Mouse (Mus musculus) lung, postnatal 4 days (tissue): ENCODE measurements at regions not wholly inside any gene's neighbourhood (a gene's known extent, or its start where the extent isn't known, plus 50 kb on each side); places are given as distances from the start of the nearest gene placed in this dataset.

Source experiments
- DNase-seq, 2 experiments: peaks; one replicate each; pipeline ENCODE4 v3.0.0; 2021

GRCm38 (mm10) chr11:31784332-31784901 is 87.6 kb upstream of the Cpeb4 start:
- DNase-seq = peak in 1 of 2 experiments; percentile 44

DNA sequence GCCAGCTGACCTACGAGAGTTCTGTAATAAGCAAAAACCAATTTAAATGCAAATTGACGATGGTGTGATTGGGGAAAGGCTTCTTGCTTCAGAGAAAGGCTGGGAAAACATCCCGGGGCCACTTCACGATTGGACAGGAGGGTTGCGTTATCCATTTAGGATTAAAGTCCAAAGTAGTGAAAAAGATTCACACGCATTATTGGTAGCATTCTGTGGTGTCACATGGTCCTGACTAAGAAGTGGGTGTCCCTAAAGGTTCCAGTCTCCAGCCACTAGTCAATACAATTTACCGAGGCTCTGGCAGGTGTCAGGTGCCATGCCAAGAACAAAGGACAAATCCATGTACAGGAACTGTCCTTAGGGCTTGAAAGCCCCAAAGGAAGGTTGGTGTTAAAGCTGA is 86.9 kb upstream of the Cpeb4 start:
- DNase-seq = no peak

GRCm38 (mm10) chr11:31787376-31787775 is 84.6 kb upstream of the Cpeb4 start:
- DNase-seq = no peak

DNA sequence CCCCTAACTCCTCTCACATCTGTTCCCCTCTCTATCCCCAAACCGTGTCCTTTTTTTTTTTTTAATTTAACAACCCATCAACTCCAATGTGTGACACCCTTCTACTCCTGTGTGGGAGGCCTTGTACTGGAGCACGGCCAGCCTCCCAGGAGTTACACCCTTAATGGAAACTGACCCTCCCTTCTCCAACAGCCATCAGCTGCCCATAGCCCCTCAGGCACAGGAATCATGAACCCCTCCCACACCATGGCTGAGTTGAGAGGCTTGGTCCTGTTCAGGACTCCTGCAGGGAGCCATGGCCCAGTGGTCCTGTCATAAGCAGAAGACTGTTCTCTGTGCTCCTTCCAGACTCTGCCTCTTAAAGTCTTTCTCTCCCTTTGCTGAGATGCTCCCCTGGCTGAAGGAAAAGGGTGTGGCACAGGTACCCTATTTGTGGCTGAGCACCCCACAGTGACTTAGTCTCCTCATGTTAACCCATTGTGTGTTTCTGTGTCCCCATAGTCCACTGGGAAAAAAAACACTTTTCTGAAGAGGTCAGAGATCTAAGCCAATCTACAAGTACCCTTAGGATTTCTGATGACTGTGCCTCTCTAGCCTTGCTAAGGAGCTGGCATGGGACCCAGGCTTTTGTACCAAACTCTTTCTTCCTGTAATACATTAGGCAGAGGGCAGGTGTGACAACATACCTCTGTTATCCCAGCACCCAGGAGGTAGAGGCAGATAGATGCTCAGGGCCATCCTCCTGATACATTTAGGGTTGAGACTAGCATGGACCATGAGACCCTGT is 83.9 kb upstream of the Cpeb4 start:
- no peak for DNase-seq

DNA sequence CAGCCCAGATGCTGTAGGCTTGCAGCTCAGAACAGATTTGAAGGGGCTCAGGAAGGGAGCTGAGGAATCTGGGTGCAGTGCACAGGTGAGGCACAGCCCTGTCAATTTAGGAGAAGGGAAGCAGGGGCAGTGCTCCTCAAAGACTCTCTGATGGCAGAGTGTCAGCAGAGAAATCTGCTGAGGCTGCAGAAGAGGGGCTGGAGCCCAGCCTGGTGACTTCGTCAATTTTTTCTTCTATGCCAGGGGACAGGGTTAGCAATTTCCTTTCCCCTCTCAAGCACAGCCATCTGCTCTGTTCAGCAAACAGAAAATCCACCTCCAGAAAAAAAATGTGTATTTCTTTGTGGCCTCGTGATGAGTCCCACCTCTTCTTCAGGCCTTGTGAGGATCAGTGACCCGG is 82.0 kb upstream of the Cpeb4 start:
- no peak for DNase-seq

DNA sequence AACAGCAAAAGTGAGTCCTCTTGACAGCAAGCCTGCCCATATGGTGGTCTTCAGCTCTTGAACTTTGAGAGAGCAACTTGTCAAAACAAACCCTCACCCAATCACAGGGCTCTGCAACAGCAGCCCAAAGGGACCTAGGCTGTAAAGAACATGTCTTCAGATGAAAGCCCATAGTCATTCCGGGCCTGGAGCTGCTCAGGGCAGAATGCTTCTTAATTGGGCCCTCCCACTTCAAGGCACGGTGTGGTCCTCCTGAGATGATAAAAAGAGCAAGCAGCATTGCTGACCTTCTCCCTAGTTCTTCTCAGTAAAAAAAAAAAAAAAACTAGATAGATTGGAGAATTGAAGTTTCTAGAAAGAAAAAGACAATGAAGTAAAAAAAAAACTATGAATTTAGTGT is 80.7 kb upstream of the Cpeb4 start:
- DNase-seq = no peak

DNA sequence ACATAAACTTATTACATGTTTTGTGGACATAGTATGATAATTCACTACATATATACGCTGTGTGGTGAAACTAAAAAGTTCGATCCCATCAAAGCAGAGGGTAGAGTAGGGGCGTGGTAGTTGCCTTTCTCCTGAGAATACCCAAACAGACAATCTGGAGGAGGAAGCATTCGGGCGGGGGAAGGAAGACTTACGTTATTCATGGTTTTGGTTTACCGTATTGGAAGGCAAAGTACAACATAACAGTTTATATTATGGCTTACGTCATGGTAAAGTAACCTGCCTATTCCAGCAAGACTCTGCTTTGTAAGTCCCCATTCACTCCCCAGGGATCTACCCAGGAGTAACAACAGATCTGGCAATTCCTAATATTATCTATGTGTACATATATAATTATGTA is 76.9 kb upstream of the Cpeb4 start:
- no peak for DNase-seq

GRCm38 (mm10) chr11:31796245-31796644 is 75.8 kb upstream of the Cpeb4 start:
- DNase-seq = peak; percentile 13 to 45

DNA sequence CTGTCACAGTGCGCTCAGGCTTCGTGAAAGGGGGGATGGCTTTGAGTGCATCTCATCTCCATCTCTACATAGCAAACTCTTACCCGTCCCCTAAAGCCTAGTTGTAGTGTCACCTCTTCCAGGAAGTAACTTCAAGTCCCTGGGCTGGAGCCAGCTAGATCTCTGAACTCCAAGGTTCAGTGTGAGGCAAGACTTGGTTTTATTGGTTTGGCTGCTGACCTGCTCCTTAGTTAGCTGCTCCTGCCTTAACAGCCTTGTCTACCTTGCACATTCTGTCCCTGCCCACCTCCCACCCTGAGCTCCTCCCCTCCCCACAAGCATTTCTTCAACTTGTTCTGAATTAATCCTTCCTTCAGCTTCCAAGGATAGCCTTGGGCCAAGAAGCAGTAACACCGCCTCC is 70.4 kb upstream of the Cpeb4 start:
- no peak for DNase-seq

GRCm38 (mm10) chr11:31803319-31803891 is 68.6 kb upstream of the Cpeb4 start:
- no peak for DNase-seq

- no peak for DNase-seq
These were observed 67.5 kb upstream of the Cpeb4 start for GRCm38 (mm10) chr11:31804518-31804917.

DNA sequence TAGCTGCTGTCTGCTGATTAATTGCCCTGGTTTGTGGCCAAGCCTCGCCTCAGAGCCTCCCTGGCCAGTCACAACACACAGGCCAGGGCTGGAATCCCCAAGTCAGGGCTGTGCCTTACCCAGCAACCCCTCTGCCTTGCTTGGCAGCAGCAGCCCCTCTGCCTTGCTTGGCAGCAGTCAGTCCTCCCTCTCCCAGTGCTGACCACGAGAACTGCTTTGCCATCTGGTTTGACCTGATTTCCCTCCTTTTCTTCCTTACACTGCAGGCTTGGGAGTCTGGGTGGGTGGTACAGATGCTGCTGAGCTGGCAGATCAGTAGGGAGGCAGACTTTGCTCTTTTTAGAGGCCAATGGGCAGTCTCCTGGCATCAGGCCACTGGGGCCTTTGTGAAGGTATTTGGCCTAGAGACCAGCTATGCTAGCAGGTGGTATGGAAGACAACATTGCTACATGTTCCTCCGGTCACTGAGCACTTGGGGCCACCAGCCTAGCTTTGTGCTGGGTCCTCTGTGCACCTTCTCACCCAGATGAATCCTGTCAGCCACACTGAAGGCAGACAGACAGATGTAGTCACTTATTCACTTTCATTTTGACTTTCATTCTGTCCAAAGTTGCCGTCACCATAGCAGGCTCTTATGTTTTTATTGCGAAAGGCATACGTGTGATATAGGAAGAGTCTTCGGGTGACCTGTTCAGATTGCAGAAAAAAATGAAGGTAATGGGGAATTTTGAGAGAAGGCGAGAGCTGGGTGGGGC is 64.4 kb upstream of the Cpeb4 start:
- peak; percentile 39 to 67 for DNase-seq

DNA sequence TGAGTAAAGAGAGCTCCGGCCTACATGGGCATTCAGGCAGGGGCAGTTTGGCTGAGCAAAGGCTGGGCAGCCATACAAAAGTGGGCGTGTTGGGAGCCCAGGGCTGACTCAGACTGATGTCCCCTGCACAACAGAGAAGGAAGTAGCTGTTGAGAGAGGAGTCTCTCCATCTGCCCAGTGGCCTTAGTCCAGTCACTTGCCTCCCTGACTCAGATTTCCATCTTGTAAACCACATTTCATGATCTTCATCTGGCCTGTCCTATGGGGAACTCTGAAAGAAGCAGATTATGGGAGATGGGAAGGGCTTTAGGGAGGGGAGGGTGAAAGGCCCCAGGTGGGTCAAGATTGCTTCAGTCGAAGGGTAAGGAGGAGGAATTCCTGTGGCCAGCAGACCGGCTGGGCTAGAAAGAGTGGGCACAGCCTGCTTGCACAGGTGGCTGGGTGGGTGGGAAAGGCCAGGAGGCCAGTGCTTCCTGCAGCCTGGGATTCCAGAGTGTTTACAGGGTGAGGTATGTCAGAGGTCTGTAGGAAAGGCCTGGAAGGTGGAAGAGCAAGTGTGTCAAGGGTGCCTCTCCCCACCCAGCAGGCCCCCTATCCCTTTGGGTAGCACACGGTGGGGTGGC is 63.7 kb upstream of the Cpeb4 start:
- peak; percentile 28 to 48 for DNase-seq

- DNase-seq = no peak
These were observed 61.8 kb upstream of the Cpeb4 start for GRCm38 (mm10) chr11:31810011-31810786.

DNA sequence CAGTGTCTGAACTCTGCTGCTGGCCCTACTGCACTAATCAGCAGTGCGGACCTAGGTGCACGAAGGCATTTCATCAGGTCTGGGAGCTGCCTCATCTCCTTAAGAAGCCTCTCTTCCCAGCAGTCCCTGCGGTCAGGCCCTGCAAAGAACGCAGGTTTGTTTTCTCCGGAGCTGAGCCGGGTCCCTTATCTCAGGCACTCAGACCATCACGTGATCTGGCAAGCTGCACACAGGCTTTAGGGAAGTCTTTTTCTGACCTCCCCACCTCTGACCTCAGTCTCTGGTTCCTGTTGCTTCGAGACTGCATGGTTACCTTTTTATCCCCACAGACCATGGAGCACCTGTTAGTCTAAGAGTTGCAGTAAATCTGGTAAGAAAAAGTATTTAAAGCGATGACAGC is 59.8 kb upstream of the Cpeb4 start:
- DNase-seq = peak; percentile 52 to 62

DNA sequence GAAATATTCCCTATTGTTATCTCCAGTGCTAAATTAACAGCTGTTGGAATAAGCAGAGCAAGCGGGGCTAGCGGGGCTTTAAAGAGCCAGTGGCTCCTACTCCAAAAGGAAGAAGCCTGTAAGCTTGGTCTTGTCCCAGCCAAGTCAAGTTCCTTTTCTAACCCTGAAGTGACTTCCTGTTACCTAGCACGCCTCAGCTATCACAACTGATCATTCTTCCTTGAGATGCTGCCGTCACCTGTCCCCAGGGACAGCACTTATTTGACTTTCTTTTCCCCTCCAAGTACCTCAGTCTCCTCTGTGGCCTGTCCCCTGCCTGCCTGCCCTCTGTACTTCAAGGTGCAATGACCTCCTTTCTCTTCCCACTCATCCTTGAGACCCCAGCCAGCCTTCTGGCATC is 57.4 kb upstream of the Cpeb4 start:
- DNase-seq = no peak

DNA sequence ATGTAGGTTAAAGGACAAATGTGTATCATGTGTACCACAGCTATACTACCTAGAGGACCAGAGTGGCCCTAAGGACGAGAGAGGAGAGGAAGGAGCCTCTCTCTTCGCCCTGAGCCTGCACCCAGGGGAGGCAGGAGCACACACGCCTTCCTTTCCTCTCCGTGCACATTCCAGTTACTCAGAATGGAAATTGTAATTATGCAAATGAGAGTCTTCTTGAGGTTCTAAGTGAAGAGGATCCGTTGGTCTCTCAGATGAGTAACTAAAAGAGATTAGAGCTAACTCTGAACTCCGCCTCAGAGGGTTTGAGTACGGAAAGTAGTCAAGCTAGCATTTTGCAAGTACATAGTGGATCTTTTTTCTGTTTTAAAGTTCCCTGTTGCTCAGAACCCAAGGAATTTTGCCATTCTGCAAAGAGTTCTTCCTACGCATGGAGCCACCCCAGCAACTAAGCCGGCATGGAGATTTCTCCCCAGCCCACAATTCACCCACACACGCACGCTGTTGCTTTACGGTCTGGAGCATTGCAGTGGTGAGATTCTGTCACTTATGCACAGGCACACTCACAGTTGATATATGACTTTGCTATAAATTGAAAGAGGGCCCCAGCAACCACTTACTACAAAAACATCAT is 56.0 kb upstream of the Cpeb4 start:
- DNase-seq = no peak

- DNase-seq = no peak
These were observed 54.0 kb upstream of the Cpeb4 start for GRCm38 (mm10) chr11:31818032-31818431.

DNA sequence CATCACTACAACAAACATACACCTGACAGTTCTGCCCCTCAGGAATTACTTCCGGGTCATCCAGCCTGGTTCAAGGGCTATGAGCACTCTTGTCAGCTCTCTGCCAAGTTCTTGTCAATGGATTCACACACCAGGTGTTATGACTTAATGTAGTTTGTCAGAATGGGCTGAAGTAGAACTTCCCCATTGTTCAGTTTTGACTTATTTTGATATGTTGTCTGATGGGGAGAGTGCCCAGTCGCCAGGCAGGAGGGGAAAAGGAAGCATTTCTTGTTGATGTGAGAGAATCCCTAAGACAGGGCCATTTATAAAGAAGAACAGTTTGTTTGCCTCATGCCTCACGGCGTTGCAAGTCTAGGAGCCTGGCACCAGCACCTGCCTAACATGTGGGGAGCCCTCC is 52.0 kb upstream of the Cpeb4 start:
- no peak for DNase-seq

- peak; percentile 67 to 86 for DNase-seq
These were observed 50.3 kb upstream of the Cpeb4 start for GRCm38 (mm10) chr11:31821479-31822411.
